Mouse (Mus musculus) layer of hippocampus, postnatal 25 days (tissue): Measurements from ENCODE around the gene Wars. TPM values are rescaled to one million over a fixed set of nuclear protein-coding genes. Genes with fewer than 3 reads are reported as not detected.
A peak's percentile ranks its signal among the peaks of the same experiment; 100 is the strongest.

ENCODE experiments used
- DNase-seq, 2 experiments: peaks; one replicate each; pipeline ENCODE4 v3.0.0; 2022; ENCODE audit warnings: mixed read lengths in 2 of 2, low spot score in 1 of 2; ENCODE audit errors: extremely low spot score in 1 of 2
- total RNA-seq, 2 experiments: library from RNA; stranded (reverse); gene quantifications; 2 replicates each; pipeline ENCODE4 v1.2.3; 2021

The Wars gene
- total RNA-seq, 2 experiments from 2014 or later = 83.6 to 86.7 TPM

GRCm38 (mm10) chr12:108912442-108912841 lies 18.5 kb upstream of the Wars start:
- DNase-seq = no peak

GRCm38 (mm10) chr12:108909846-108910433 lies 16.0 kb upstream of the Wars start:
- DNase-seq = no peak

GRCm38 (mm10) chr12:108906398-108906797 lies 12.4 kb upstream of the Wars start:
- no peak for DNase-seq

- DNase-seq = no peak
Measured at GRCm38 (mm10) chr12:108905620-108906302, 11.8 kb upstream of the Wars start.

- no peak for DNase-seq
Measured at GRCm38 (mm10) chr12:108904276-108904653, 10.3 kb upstream of the Wars start.

- peak; percentile 54 to 73 for DNase-seq
Measured at GRCm38 (mm10) chr12:108903600-108904275, 9.8 kb upstream of the Wars start.

- DNase-seq = peak in 1 of 2 experiments; percentile 60
Measured at GRCm38 (mm10) chr12:108902940-108903339, 9.0 kb upstream of the Wars start.

- DNase-seq = no peak
Measured at GRCm38 (mm10) chr12:108901346-108901745, 7.4 kb upstream of the Wars start.

GRCm38 (mm10) chr12:108896006-108896405 lies 2.0 kb upstream of the Wars start:
- no peak for DNase-seq

GRCm38 (mm10) chr12:108894432-108894816 lies 450 bp upstream of the Wars start:
- no peak for DNase-seq

GRCm38 (mm10) chr12:108892989-108893714 lies 822 bp downstream of the Wars start, which contains the start of gene Wdr25:
Wdr25 (plus strand) TSS chr12:108893631.
- no peak for DNase-seq

GRCm38 (mm10) chr12:108888632-108889031 lies 5.3 kb downstream of the Wars start:
- no peak for DNase-seq

GRCm38 (mm10) chr12:108887077-108887476 lies 6.9 kb downstream of the Wars start:
- no peak for DNase-seq

GRCm38 (mm10) chr12:108885906-108886305 lies 8.1 kb downstream of the Wars start:
- no peak for DNase-seq

- no peak for DNase-seq
Measured at GRCm38 (mm10) chr12:108882776-108883175, 11.2 kb downstream of the Wars start.

- no peak for DNase-seq
Measured at GRCm38 (mm10) chr12:108881192-108881591, 12.8 kb downstream of the Wars start.

GRCm38 (mm10) chr12:108880606-108881005 lies 13.4 kb downstream of the Wars start:
- DNase-seq = no peak

GRCm38 (mm10) chr12:108879138-108879537 lies 14.8 kb downstream of the Wars start:
- DNase-seq = no peak

- DNase-seq = no peak
Measured at GRCm38 (mm10) chr12:108873122-108873521, 20.9 kb downstream of the Wars start.

GRCm38 (mm10) chr12:108869575-108869974 lies 24.4 kb downstream of the Wars start:
- DNase-seq = no peak

- DNase-seq = no peak
Measured at GRCm38 (mm10) chr12:108865007-108865494, 28.9 kb downstream of the Wars start.
